Mouse (Mus musculus) liver (tissue): ENCODE data around the gene Cdipt.

Source experiments
- DNase-seq: peaks from one replicate; pipeline ENCODE4 v3.0.0-alpha.2; 2020; ENCODE audit warnings: mixed read lengths

The Cdipt gene

DNA sequence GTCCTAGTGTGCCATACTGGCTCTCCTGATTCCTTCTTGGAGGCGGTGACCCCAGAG, at the start of gene Cdipt:
Gene Cdipt, plus strand, starts transcription at position 22 of the 57 bp plus-strand sequence.
- DNase-seq: no peak

DNA sequence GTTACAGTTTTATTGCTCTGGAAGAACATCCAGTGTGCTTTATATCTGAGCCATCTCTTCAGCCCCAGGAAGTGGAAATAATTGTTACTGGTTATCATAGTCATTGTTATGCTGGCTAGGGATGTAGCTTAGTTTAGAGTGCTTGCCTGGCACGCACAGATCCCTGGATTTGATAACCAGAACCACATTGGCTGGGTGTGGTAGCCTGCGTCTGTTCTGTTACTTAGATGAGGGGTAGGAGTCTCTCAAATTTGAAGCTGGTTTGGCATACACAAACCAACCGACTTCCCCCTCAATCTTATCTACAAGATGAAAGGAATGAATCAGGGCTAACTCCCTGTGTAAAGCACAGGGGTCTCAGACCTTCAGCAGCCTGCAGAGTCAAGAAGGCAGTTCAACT, 49.4 kb upstream of the Cdipt start:
- DNase-seq: peak; percentile 58

DNA sequence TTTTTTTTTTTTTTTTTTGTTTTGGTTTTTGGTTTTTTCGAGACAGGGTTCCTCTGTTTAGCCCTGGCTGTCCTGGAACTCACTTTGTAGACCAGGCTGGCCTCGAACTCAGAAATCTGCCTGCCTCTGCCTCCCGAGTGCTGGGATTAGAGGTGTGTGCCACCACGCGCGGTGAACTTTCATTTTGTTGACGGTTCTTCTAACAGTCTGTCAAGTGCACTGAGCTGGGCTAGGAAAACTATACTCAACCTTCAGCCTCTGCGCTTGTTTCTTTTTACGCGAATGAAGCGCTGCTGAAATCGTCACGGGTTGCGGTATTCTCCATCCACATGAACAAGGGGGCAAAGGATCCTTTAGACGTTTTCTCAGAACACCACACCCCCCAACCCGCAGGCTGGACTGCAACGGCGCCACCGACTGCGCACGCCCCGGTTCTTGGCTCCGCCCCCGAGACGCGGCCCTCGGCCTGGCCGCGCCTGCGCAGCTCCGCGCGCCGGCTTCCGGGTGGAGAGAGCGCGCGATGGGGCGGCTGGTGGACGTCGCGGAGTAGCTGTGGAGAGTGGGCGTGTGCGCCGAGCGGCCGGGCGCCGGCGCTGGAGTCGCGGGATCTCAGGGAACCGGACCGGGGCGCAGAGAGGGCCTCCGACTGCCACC, 47.2 kb upstream of the Cdipt start, which contains the start of gene Kctd13:
Gene Kctd13, plus strand, starts transcription at position 496 of the 654 bp plus-strand sequence.
- peak; percentile 95 for DNase-seq

DNA sequence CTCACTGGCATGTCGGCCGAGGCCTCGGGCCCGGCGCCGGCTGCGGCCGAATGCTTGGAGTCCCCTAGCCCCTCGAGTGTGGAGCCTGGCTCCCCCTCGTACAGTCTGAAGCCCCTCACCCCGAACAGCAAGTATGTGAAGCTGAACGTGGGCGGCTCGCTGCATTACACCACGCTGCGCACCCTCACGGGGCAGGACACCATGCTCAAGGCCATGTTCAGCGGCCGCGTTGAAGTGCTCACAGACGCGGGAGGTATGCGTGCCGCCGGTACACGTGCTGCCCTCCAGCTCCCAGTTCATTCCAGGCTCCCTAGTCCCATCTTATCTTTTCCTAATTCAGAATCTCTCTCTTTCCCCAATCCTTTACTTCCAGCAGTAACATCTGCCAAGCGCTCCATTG, 46.7 kb upstream of the Cdipt start:
- DNase-seq: peak; percentile 35

DNA sequence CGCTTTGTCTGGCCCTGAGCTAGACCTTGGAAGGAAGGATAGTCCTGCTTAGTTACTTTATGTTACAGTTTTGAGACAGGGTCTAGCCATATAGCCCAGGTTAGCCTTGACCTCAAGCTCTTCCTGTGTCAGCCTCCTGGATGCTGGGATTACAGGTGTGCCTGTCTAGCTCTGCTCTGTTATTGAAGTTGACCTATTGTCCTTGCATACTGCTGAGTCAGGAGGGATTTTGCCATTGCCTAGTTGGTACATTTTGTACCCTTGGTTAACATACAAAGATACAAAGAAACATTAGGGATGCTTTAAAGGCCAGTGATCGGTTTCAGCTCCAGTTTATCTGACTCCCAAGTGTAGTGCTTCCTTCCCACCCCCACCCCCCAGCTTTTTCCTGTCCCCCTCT, 43.1 kb upstream of the Cdipt start:
- no peak for DNase-seq

DNA sequence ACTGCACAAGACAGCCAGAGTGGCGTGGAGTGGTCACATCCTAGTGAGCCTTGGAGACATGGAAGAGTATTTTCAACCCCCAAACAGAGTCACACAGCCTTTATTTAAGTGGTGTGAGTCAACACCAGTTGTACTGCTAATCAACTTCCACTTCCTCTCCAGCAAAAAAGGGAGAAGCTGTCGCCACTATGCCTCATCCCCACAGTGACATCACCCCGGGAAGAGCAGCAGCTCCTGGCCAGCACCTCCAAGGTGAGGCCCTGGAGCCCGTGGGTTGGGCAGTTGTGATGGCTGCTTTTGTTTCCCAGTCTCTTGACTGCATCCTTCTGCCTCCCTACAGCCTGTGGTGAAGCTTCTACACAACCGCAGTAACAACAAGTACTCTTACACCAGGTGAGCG, 34.5 kb upstream of the Cdipt start:
- DNase-seq: no peak

DNA sequence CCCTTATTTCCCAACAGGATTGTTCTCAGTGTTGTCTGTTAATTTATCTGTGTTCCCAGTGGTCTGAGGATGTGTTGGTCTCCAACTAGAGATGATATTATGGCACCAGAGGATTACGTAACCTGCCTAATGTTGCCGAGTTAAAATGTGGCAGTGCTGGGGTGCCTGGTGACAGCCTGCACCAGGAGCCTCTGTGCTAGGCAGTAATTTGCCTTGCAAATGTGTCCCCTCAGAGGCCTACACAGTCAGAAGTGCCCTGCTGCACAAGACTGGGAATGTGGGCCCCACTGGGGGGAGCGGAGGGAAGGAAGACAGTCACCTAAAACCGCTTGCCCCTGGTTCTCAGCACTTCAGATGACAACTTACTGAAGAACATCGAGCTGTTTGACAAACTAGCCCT, 33.9 kb upstream of the Cdipt start:
- no peak for DNase-seq

DNA sequence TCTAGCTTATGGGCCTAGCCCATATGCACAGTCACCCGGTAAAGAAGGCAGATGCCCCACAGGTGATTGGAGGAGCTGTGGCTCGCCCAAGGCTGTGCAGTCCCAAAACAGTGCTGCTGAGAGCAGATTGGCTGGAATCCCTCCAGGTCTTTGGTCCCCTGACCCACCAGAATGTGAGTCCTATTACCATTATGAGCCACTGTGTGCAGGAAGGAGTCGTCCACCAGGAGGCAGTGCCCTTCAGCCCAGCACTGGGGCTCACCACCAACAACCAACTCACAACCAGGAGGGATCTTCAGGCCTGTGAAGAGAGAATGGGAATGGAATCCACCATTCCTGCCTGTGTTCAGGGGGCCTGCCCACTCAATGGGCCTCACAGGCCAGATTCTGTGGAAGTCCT, 29.2 kb upstream of the Cdipt start:
- DNase-seq: no peak

DNA sequence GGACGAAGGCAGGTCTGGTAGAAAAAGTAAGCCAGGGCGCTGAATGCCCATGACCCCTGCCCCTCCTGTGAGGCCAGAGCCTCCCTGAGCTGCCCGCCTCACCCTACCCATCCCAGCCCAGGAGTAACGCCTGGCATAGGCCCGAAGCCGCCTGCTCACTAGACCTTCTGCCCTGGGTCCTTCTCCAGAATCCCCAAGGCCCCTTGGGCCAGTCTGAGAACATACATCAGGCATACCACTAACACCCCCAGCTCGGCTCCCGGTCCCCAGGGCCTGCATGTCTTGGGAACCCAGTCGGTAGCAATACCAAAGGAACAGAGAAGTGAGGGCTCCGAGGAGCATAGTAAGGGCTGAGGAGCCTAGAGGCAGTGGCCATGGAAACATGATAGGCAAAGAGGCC, 27.1 kb upstream of the Cdipt start:
- no peak for DNase-seq

DNA sequence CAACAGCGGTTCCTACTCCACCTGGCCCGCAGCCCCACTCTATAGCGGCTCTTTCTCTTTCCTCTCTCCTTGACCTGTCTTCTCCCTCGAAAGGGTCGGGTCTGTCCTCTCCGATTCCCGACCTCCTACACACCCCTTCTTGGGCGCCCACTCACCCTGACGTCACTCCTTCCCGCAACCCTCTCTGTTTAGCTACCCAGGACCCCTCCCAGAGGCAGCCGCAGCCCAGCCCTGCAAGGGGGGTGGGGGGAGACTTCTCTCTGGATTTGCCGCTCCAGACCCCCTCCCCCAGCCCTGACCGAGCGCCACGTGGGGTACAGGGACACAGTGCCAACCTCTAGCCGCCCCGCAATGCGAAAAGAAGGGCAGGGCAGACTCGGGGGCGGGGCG, 26.3 kb upstream of the Cdipt start, which contains the start of gene Asphd1:
Gene Asphd1, minus strand, starts transcription at position 180 of the 390 bp plus-strand sequence.
- DNase-seq: no peak

DNA sequence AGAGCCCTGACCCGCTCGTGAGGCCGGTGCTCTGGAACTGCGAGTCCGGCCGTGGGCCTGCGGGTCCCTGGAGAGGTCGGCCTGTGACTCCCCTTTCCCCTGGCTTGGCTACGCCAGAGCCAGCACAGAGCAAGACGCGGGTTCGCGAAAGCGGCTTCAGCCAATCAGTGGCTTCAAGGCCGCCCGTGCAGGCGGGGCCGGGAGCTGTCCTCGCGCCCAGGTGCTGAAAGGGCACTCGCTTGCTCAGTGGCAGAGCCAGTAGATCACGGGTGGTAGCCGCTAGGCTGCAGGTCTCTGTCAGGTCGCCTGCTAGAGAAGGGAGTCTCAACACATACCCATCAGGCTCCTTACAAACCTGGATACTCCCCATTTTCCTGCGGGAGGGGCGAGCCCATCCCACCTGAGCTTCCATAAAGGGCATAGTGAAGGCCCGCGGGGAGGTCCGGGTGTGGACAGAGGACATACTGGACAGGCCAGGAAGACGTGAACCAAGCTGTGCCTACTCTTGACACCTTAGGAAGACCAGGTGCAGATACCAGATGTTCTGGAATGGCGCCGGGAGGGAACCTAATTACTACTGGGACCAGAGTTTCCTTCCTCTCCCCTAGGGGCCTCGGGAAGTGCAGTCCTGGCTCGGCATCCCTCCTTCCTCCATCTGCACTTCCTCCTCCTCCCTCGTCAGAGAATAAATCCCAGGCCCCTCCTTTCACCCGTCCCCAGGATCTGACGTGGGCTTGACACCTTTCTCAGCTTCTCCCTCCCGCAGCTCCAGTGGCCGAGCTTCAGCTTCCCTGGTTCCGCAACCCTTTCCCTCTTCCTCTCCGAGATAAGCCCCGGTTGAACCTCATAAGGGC, 25.7 kb upstream of the Cdipt start, which contains the start of gene Sez6l2:
Gene Sez6l2, plus strand, starts transcription at position 771 of the 854 bp plus-strand sequence.
- DNase-seq: peak; percentile 89

DNA sequence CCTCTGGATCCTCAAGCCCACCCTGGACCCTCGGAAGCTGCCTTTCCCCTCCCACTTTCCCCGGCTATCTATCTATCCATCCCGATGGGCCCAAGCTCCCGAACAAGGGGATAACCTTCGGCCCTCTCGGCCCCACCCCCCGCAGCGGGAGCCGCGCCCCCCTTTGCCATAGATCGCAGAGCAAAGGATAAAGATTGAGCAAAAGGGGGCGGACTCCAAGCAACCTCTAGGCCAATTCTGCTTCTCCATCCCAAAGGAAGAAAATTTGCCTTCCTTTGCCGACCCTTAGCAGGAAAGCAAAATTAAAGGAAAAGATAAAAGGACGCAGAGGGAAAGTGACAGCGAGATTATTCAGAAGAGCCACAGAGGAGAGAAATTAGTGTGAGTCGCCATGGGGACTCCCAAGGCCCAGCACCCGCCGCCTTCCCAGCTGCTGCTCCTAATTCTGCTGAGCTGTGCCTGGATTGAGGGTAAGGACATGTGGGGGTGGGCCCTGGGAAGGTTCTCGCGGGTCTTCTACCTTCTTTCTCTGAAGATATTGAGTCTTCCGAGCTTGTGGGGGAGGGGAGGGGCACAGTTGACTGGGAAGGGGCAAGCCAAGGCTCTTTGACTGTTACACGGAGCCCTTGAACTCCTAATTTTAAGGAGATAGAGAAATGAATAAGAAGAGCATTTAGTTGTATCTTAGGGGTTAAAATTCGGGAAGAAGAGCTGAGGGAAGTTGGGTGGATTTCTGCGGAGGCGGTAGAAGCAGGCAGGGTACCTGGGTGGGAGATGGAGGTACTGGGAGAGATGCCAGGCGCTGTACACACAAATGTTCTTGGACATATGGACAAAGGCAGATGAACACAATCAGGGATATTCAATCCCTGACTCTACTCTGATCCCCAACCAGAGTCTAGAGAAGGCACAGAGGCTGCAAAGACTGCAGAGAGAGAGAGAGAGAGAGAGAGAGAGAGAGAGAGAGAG, 24.8 kb upstream of the Cdipt start:
- no peak for DNase-seq

DNA sequence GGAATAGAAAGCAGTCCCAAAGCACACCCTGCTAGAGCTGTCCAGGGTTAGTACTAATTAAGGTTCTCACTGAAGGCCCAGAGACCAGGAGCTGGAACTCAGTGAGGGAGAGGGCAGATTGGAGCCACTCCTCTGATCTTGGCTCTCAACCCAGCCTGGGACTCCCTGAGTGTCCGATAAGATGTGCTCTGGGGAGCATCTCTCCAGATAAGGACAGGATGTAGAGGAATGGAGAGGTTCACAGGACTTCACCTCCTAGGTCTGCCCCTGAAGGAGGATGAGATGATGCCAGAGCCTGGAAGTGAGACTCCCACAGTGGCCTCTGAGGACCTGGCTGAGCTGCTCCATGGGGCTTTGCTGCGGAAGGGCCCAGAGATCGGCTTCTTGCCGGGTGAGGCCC, 24.0 kb upstream of the Cdipt start:
- DNase-seq: no peak

DNA sequence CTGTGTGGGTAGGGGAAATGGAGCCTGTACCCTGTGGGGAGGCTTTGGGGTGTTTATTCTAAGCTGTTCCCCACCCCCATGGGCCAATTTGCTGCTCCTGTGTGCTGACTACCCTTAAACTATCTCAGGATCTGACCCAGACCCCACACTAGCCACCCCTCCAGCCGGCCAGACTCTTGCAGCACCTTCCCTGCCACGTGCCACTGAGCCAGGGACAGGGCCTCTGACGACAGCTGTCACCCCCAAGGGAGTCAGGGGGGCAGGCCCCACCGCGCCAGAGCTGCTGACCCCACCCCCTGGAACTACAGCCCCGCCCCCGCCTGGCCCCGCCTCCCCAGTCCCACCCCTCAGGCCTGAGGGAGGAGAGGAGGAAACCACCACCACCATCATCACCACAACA, 23.1 kb upstream of the Cdipt start:
- no peak for DNase-seq

DNA sequence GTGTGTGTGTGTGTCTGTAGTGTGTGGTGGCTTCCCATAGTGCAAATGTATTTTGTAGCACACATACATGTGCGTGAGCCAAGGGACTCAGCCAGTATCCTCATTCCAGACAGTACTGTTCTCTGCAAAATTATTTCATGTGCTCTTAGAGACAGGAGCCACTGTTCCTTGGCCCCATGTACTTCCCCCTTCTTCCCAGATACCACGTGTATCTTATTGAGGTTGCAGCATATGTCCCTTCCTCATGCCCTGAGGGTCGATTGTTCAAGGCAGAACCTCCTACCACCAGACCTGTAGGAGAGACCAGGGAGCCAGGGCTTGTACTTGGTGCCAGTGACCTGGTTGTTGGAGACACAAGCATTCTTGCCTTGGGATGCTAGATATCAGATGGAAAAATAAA, 20.6 kb upstream of the Cdipt start:
- no peak for DNase-seq

DNA sequence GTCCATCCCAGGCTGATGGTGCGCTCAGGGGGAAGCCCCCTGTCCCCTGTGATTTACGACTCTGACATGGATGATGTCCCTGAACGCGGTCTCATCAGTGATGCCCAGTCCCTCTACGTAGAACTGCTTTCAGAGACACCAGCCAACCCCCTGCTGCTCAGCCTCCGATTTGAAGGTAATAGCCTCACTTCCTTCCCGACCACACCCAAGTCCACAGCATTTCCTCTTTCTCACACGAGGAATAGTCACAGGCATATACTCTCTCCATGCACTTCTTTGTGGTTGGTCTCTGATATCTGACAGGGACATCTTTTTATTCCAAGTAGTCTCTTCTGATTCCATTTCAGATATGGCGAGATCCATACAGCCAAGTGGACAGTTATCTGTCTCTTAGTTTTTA, 15.9 kb upstream of the Cdipt start:
- DNase-seq: no peak

DNA sequence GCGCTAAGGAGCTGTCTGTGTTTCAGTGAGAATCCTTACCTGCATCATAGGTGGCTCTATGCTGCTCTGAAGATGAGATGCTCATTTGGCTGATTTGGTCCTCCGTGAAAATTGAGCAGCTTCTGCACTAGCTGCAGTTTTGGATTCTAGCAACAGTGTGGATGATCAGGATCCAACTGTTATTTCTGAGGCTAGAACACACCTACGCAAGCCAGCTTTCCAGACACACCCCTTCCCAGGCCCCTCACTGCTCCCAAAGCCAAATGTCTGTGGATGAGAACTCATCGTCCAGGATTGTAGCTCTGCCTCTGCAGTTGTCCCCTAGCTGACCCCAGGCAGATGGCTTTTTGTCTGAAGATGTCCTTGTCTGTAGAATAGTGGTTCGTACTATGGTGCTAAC, 14.6 kb upstream of the Cdipt start:
- DNase-seq: no peak

DNA sequence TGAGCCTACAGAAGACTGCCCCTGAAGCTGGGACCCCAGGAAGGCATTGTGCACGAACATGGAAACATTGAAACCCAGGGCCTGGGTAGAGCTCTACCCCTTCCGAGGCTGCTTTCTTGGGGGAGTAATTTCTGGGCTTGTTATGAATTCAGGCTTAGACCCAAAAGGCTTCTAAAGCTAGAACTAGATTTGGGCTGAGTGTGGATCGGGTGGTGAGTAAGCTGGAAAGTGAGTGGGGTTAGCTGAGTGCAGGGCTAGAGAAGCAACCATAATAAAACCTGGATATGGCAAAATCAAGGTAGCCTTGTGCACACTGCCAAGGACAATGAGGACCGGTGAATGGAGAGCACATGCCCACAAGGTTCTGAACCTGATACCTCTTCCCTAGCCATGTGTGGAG, 13.7 kb upstream of the Cdipt start:
- no peak for DNase-seq

DNA sequence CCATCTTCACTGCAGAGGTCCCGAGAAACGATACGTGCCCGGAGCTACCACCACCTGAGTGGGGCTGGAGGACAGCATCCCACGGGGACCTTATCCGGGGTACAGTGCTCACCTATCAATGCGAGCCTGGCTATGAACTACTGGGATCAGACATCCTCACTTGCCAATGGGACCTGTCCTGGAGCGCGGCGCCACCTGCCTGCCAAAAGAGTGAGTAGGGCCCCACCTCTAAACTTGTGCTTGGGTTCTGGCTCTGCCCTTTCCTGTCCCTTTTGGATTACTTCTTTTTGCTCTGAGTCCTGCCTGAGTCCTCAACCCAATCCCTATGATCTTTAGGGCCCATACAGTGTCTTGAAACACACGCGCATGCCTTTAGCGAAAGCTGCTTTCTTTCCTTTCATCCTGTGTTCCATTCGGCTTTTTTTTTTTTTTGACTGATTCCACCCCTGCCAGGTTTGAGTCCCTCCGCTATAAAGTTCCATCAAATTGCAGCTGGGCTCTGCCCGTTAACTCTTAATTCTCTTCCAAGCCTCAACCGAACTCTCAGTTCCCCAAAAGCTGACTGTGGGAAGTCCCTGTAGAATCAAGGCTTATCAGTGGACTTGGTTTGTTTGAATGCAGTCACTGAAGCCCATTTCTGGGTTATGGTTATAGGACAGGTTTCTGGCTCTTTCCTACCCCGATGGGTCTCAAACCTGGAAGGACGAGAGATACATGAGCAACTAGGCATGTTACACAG, 12.0 kb upstream of the Cdipt start:
- DNase-seq: peak; percentile 48

DNA sequence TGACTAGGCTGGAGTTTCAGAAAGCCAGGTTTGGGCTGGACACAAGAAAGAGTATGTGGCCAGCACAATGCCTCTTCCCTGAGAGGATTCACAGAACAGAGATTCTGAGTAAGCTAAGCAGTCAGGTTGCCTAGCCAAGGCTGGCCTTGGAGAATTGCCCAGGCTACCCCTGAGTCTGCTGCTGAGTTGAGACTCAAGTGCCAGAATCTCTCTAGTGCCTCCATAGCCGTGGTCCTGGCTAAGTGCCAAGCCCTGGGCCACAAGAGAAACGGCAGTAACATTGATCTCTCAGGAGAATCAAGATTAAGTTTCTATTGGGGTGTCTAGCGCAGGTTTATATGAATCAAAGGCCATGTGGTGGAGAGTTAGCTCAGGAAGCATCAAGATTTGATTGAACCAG, 10.1 kb upstream of the Cdipt start:
- no peak for DNase-seq

DNA sequence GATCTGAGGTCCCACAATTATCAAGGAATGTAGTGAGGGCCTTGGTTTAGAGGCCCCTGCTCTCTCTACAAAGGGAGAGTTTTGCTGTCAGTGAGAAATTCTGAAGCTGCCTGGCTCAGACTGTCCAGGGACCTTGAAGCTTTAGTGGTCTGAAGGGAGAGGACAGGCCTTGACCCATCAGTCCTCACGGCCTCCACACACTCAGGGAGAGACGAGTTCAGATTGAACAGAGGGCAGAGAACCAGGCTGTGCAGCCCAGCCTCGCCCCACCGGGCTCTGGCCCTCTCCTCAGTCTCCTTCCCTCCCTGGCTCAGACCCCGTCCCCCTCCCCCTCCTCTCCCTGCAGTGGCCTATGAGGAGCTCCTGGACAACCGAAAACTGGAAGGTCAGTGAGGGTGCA, 8.4 kb upstream of the Cdipt start:
- no peak for DNase-seq

DNA sequence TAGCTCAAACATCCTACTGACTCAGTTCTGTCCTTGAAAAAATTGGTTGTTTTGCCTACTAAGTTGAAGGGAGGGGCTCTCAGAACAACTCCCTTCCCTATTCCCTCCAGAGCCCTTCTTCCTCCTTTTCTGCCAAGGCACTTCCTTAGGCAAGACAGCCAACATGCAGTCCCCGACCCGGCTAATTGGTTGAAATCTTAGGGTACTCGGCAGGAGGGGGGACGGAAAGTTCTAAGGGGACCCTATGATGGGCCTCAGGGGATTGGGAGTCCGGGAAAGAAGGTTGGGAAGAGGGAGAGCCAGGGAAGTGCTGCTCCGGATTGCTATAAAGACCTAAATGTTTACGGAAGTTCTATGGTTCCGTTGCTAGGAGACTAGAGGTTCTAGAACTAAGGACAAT, 221 bp upstream of the Cdipt start:
- DNase-seq: no peak
